Mouse (Mus musculus) heart, embryonic 15.5 days (tissue): ENCODE data around the gene Zfpm1. TPM values are rescaled to one million over a fixed set of nuclear protein-coding genes. Genes with fewer than 3 reads are reported as not detected.
"Not testable (repeated sequence)": the region's sequence is repeated elsewhere in the genome, so short reads cannot be mapped to it uniquely, and the experiment has no call there.

ENCODE experiments used
- ATAC-seq: fragments of 200-750 bp; cut with Nextera tagmentation; replicated peaks from 2 replicates; pipeline ENCODE4 v1.8.0; 2017; ENCODE audit warnings: low read depth, moderate TSS enrichment; ENCODE audit not compliant: insufficient number of reproducible peaks, insufficient read depth, low FRiP score
- H3K27ac ChIP-seq: fragments of 300-500 bp; sonication (generic); 2 replicates; pipeline ENCODE4 v1.5.1; 2015; ENCODE audit warnings: mild to moderate bottlenecking, inconsistent platforms
- H3K27me3 ChIP-seq: fragments of 300-500 bp; sonication (generic); 2 replicates; pipeline ENCODE4 v1.6.1; 2015; ENCODE audit warnings: inconsistent platforms
- H3K36me3 ChIP-seq: fragments of 300-500 bp; sonication (generic); 2 replicates; pipeline ENCODE4 v1.6.1; 2015; ENCODE audit warnings: mild to moderate bottlenecking, inconsistent platforms
- H3K4me1 ChIP-seq: fragments of 300-500 bp; sonication (generic); replicated peaks from 2 replicates; pipeline ENCODE4 v1.6.1; 2015; ENCODE audit warnings: inconsistent platforms
- H3K4me2 ChIP-seq: fragments of 300-500 bp; sonication (generic); 2 replicates; pipeline ENCODE4 v1.6.1; 2015; ENCODE audit warnings: inconsistent platforms, mild to moderate bottlenecking, moderate library complexity
- H3K4me3 ChIP-seq: fragments of 300-500 bp; sonication (generic); 2 replicates; pipeline ENCODE4 v1.5.1; 2015; ENCODE audit warnings: mild to moderate bottlenecking, inconsistent platforms
- H3K9ac ChIP-seq: fragments of 300-500 bp; sonication (generic); 2 replicates; pipeline ENCODE4 v1.6.1; 2015; ENCODE audit warnings: mild to moderate bottlenecking, inconsistent platforms
- H3K9me3 ChIP-seq: fragments of 300-500 bp; sonication (generic); replicated peaks from 2 replicates; pipeline ENCODE4 v1.6.1; 2016; ENCODE audit warnings: inconsistent platforms
- WGBS: fragments of 180-500 bp; shearing (Covaris S2); methylation state at CpG from one replicate; pipeline ENCODE4 v1.1.7; 2015; ENCODE audit warnings: mixed read lengths; 5-methylcytosine and 5-hydroxymethylcytosine counted together
- polyA plus RNA-seq: library from polyadenylated mRNA; unstranded; fragments of >200 nt; fragmentation: Nextera tagmentation; extraction: Ambion mirVana; gene quantifications from 2 replicates; pipeline ENCODE4 v1.2.1, GENCODE M21; 2015

Zfpm1 gene
- polyA plus RNA-seq, 1 experiment from 2014 or later = 3.8 TPM

DNA sequence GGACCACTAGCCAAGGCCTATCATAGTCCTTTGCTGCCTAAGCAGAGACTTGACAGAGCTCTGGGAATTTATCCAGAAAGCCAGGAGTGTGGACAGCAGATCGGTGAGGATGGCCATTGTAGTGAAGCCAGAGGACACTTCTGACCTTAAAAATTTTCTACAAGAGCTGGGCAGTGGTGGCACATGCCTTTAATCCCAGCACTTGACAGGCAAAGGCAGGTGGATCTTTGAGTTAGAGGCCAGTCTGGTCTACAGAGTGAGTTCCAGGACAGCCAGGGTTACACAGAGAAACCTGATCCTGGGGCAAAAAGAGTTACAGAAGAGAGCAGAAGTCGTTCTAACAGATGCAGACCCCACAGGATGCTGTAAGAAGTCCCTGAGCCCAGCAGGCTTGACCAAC, 34.5 kb downstream of the Zfpm1 start:
- 42% methylated on average over 2 of the region's 2 CpGs for WGBS
- Histone ChIP-seq H3K27me3 (no peaks in the 10 kb centered on the region), H3K27ac (no peak overlapping the region), H3K4me3 (no peak overlapping the region), H3K4me2 (no peak overlapping the region), H3K9ac (no peak overlapping the region), H3K4me1 (peaks cover 88% of the 10 kb centered on the region), H3K9me3 (no peaks in the 10 kb centered on the region), H3K36me3 (0 out of 2 replicates have a peak, but pooled peaks cover 4% of the 10 kb centered on the region)
- no peak for ATAC-seq

- WGBS = 53% methylated on average over 8 of the region's 8 CpGs
- H3K27ac ChIP-seq = no peak overlapping the region
- no peaks in the 10 kb centered on the region for H3K27me3 ChIP-seq
- H3K36me3 ChIP-seq = 0 out of 2 replicates have a peak, but pooled peaks cover 4% of the 10 kb centered on the region
- no peak overlapping the region for H3K9ac ChIP-seq
- peaks cover 90% of the 10 kb centered on the region for H3K4me1 ChIP-seq
- H3K4me3 ChIP-seq = no peak overlapping the region
- H3K9me3 ChIP-seq = no peaks in the 10 kb centered on the region
- H3K4me2 ChIP-seq = no peak overlapping the region
- no peak for ATAC-seq
Measured at GRCm38 (mm10) chr8:122317918-122318475, 36.1 kb downstream of the Zfpm1 start.

GRCm38 (mm10) chr8:122319045-122319707, 37.2 kb downstream of the Zfpm1 start:
- 0 out of 2 replicates have a peak, but pooled peaks cover 4% of the 10 kb centered on the region for H3K36me3 ChIP-seq
- no peaks in the 10 kb centered on the region for H3K27me3 ChIP-seq
- peaks cover 90% of the 10 kb centered on the region for H3K4me1 ChIP-seq
- H3K4me3 ChIP-seq = no peak overlapping the region
- no peak for ATAC-seq
- 59% methylated on average over 11 of the region's 11 CpGs for WGBS
- no peak overlapping the region for H3K4me2 ChIP-seq
- H3K27ac ChIP-seq = no peak overlapping the region
- H3K9me3 ChIP-seq = no peaks in the 10 kb centered on the region
- no peak overlapping the region for H3K9ac ChIP-seq

DNA sequence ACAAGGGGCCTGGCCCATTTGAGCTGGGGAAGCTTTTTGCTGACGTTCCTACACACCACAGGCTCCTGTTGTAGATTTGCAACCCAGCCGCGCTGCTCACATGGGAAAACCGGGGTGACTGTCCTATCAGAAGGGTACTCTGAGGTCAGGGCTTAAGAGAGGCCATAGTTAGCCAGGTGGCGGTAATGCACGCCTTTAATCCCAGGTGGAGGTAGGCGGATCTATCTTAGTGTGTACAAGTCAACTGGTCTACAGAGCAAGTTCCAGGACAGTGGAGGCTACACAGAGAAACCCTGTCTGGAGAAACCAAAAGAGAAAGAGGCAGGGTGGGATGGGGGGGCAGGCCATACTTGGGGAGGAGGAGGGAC, 37.8 kb downstream of the Zfpm1 start:
- no peak overlapping the region for H3K27ac ChIP-seq

GRCm38 (mm10) chr8:122320541-122320940, 38.6 kb downstream of the Zfpm1 start:
- Histone ChIP-seq H3K27me3 (no peaks in the 10 kb centered on the region), H3K4me1 (peaks cover 89% of the 10 kb centered on the region), H3K4me2 (no peak overlapping the region), H3K36me3 (0 out of 2 replicates have a peak, but pooled peaks cover 4% of the 10 kb centered on the region), H3K9ac (no peak overlapping the region), H3K9me3 (no peaks in the 10 kb centered on the region), H3K27ac (no peak overlapping the region), H3K4me3 (no peak overlapping the region)
- 63% methylated on average over 3 of the region's 3 CpGs for WGBS
- ATAC-seq = no peak

More for the DNA sequence above, 37.8 kb downstream of the Zfpm1 start:
- Histone ChIP-seq H3K27me3 (no peaks in the 10 kb centered on the region), H3K4me2 (no peak overlapping the region), H3K36me3 (0 out of 2 replicates have a peak, but pooled peaks cover 4% of the 10 kb centered on the region), H3K4me3 (no peak overlapping the region), H3K9ac (no peak overlapping the region), H3K9me3 (no peaks in the 10 kb centered on the region), H3K4me1 (peaks cover 90% of the 10 kb centered on the region)
- WGBS = 70% methylated on average over 7 of the region's 7 CpGs
- no peak for ATAC-seq

- H3K9me3 ChIP-seq = no peaks in the 10 kb centered on the region
- H3K9ac ChIP-seq = 0 out of 2 replicates have a peak overlapping the region, but pooled peaks have one; percentile 0
- H3K4me2 ChIP-seq = no peak overlapping the region
- peaks cover 89% of the 10 kb centered on the region for H3K4me1 ChIP-seq
- 0 out of 2 replicates have a peak, but pooled peaks cover 4% of the 10 kb centered on the region for H3K36me3 ChIP-seq
- ATAC-seq = peak; percentile 18; the same call in 1 of the 2 replicates
- 29% methylated on average over 10 of the region's 10 CpGs for WGBS
- peak overlapping the region; percentile 66 for H3K27ac ChIP-seq
- H3K27me3 ChIP-seq = no peaks in the 10 kb centered on the region
- no peak overlapping the region for H3K4me3 ChIP-seq
Measured at GRCm38 (mm10) chr8:122321455-122321921, 39.5 kb downstream of the Zfpm1 start.

GRCm38 (mm10) chr8:122322126-122322525, 40.2 kb downstream of the Zfpm1 start:
- no peak overlapping the region for H3K9ac ChIP-seq
- H3K4me1 ChIP-seq = peaks cover 95% of the 10 kb centered on the region
- H3K4me3 ChIP-seq = no peak overlapping the region
- 82% methylated on average over 7 of the region's 7 CpGs for WGBS
- no peaks in the 10 kb centered on the region for H3K27me3 ChIP-seq
- H3K27ac ChIP-seq = peak overlapping the region; percentile 66
- no peak for ATAC-seq
- H3K36me3 ChIP-seq = 0 out of 2 replicates have a peak, but pooled peaks cover 4% of the 10 kb centered on the region
- no peaks in the 10 kb centered on the region for H3K9me3 ChIP-seq
- H3K4me2 ChIP-seq = no peak overlapping the region

GRCm38 (mm10) chr8:122322792-122323191, 40.9 kb downstream of the Zfpm1 start:
- peak overlapping the region; percentile 66 for H3K27ac ChIP-seq
- no peak overlapping the region for H3K4me2 ChIP-seq
- no peak overlapping the region; the same call in 1 of the 2 replicates for H3K9ac ChIP-seq
- no peaks in the 10 kb centered on the region for H3K9me3 ChIP-seq
- no peaks in the 10 kb centered on the region for H3K27me3 ChIP-seq
- no peaks in the 10 kb centered on the region for H3K36me3 ChIP-seq
- peaks cover 91% of the 10 kb centered on the region for H3K4me1 ChIP-seq
- WGBS = 18% methylated on average over 11 of the region's 11 CpGs
- ATAC-seq = no peak; the same call in 1 of the 2 replicates
- no peak overlapping the region for H3K4me3 ChIP-seq

- 18% methylated on average over 11 of the region's 13 CpGs for WGBS
- peaks cover 89% of the 10 kb centered on the region for H3K4me1 ChIP-seq
- H3K36me3 ChIP-seq, H3K27me3 ChIP-seq, H3K4me3 ChIP-seq, ATAC-seq, H3K9me3 ChIP-seq, H3K4me2 ChIP-seq: not testable (repeated sequence)
- peak overlapping the region; percentile 66 for H3K27ac ChIP-seq
- H3K9ac ChIP-seq = peak overlapping the region; percentile 7; the same call in 1 of the 2 replicates
Measured at GRCm38 (mm10) chr8:122323951-122324402, 42.0 kb downstream of the Zfpm1 start.

DNA sequence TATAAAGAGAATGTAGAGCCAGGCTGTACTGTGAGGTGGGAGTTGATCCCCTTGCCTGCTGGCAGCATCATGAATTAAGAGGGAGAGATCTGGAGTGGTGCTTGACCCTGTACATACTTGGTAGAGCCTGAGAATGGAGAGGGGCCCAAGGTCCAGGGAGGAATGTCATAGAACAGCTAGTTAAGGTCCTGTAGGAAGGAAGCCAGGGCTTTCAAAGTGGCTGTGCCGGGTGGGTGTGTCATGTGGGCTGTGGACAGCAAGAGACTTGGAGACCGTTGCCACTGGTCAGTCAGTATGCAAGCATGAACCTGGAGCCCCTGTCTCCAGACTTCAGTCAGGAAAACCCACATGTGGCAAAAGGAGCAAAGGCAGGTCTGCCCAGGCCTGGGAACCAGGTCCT, 43.3 kb downstream of the Zfpm1 start:
- Histone ChIP-seq H3K4me2 (no peak overlapping the region; the same call in 1 of the 2 replicates), H3K4me3 (no peak overlapping the region), H3K27me3 (no peaks in the 10 kb centered on the region), H3K4me1 (peaks cover 94% of the 10 kb centered on the region), H3K9me3 (no peaks in the 10 kb centered on the region), H3K9ac (peak overlapping the region; percentile 7; the same call in 1 of the 2 replicates), H3K36me3 (no peaks in the 10 kb centered on the region), H3K27ac (peak overlapping the region; percentile 66)
- no peak for ATAC-seq
- WGBS = 40% methylated on average over 2 of the region's 2 CpGs

DNA sequence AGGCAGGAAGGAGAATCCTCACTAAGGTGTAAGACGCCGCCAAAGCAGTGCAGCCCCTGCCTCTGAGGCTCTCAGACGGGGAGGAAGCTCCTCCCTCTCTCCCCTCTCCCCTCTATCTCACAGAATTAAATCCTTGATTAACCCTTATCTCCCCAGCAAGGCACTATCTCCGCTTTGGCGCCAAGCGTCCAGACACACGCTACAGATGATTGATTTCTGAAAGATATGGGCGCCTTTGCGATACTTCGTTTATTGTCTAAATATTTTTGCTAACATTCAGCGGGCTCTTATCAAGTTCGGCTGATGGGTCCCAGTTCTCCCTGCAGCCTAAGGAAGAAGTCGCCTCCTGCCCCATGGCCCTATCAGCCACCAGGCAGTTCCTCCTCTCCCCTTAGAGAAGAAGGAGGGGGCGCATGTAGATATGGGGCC, 44.2 kb downstream of the Zfpm1 start:
- Histone ChIP-seq H3K4me3 (no peak overlapping the region), H3K4me1 (peaks cover 94% of the 10 kb centered on the region), H3K27me3 (no peaks in the 10 kb centered on the region), H3K36me3 (no peaks in the 10 kb centered on the region), H3K4me2 (peak overlapping the region; percentile 16; the same call in 1 of the 2 replicates), H3K27ac (peak overlapping the region; percentile 66), H3K9me3 (no peaks in the 10 kb centered on the region), H3K9ac (no peak overlapping the region)
- WGBS = 40% methylated on average over 14 of the region's 14 CpGs
- no peak for ATAC-seq
